Mouse (Mus musculus): Measurements from ENCODE around the gene Olfr561.

The Olfr561 gene

GRCm38 (mm10) chr7:102770921-102771320 lies at the start of gene Olfr561:
Olfr561 (plus strand) TSS chr7:102771221.
- no peak for DNase-seq (ENCODE audit: low read depth)

- DNase-seq (ENCODE audit: low read depth) = no peak
Measured at GRCm38 (mm10) chr7:102727391-102727790, 43.6 kb upstream of the Olfr561 start, which contains the start of gene Olfr559. Olfr559 (minus strand) TSS chr7:102727491.

GRCm38 (mm10) chr7:102733793-102734192 lies 37.2 kb upstream of the Olfr561 start:
- DNase-seq (ENCODE audit: low read depth) = no peak

- no peak for DNase-seq (ENCODE audit: low read depth)
Measured at GRCm38 (mm10) chr7:102737705-102738104, 33.3 kb upstream of the Olfr561 start.

- DNase-seq (ENCODE audit: low read depth) = no peak
Measured at GRCm38 (mm10) chr7:102752086-102752485, 18.9 kb upstream of the Olfr561 start.

GRCm38 (mm10) chr7:102759266-102759665 lies 11.8 kb upstream of the Olfr561 start, which contains the start of the genes Olfr560 and Olfr78:
Olfr560 (minus strand) TSS chr7:102759366.
Olfr78 (minus strand) TSS chr7:102759471.
- DNase-seq (ENCODE audit: low read depth) = no peak

GRCm38 (mm10) chr7:102803180-102803579 lies 32.2 kb downstream of the Olfr561 start, which contains the start of gene Olfr564:
Olfr564 (plus strand) TSS chr7:102803480.
- DNase-seq (ENCODE audit: low read depth) = no peak
